Comparison of ENCODE assay signal across 26 mouse cellular contexts in genomic region chr13:28516636-28517035, GRCm38 (mm10).
A peak's percentile ranks its signal among the peaks of the same experiment; 100 is the strongest.
DNase-seq lines count a peak whose midpoint lies in the region; ATAC-seq and TF ChIP-seq lines count a peak whose summit lies in the region.
"Had no signal": no experiment of that assay in that cellular context is flagged by ENCODE, and none has a peak within 500 bp of the region (broad histone marks: within the 10 kb centered on the region; RNA-seq: fewer than 3 reads in every experiment).

No protein-coding gene starts in this region.

- intact Hi-C loops in heart, adult 2 months (cut with DNase I), result no loop called here

- no peak for TF ChIP-seq CTCF in heart, adult 2 months (IDR thresholded peaks at IDR 0.05)
- no peak for TF ChIP-seq CTCF in thymus, adult 2 months (IDR thresholded peaks at IDR 0.05; ENCODE audit: borderline replicate concordance, control insufficient read depth, extremely low read depth, insufficient read depth, low read length, poor library complexity)

- TF ChIP-seq EP300 in heart, adult 2 months (IDR thresholded peaks at IDR 0.05; ENCODE audit: insufficient read depth, low read depth, low read length), result no peak

- H3K79me2 ChIP-seq in heart, adult 2 months (replicated peaks; ENCODE audit: control insufficient read depth, insufficient read depth, low read length), result no peaks in the 10 kb centered on the region

- H3K4me1 ChIP-seq in heart, embryonic 10.5 days, result no peaks in the 10 kb centered on the region; the same call in 1 of the 2 replicates
- peaks cover 12% of the 10 kb centered on the region for H3K4me1 ChIP-seq in heart, adult 2 months (ENCODE audit: control insufficient read depth, insufficient read depth, low read length)
- peaks cover 29% of the 10 kb centered on the region for H3K4me1 ChIP-seq in thymus, adult 2 months (replicated peaks; ENCODE audit: control insufficient read depth, insufficient read depth, low read length)

- no peak for DNase-seq in heart, embryonic 10.5 days (ENCODE audit: low spot score)
- DNase-seq in heart, adult 2 months, result no peak
- peak; percentile 56 for DNase-seq in thymus, adult 2 months
- DNase-seq in gastrocnemius, postnatal 4 days (ENCODE audit: low spot score in 2 of 2), result no peak
- no peak for DNase-seq in cerebellum, adult 8-10 months
- DNase-seq in spleen, postnatal 36 days (ENCODE audit: low spot score in 2 of 2), result no peak
- DNase-seq: adrenal gland, postnatal 14 days; cerebellum, adult 11 months; cerebellum, postnatal 14 days; embryo, embryonic 11 days; kidney, adult 2 months; kidney, postnatal 10 days; layer of hippocampus, adult 9-11 months; right cerebral cortex, postnatal 4 days had no signal

- H3K9me3 ChIP-seq in heart, embryonic 10.5 days, result no peaks in the 10 kb centered on the region
- H3K9me3 ChIP-seq: forebrain, embryonic 15.5 days; hindbrain, embryonic 13.5 days; limb, embryonic 12.5 days; lung, embryonic 15.5 days; midbrain, embryonic 12.5 days; neural tube, embryonic 12.5 days had no signal

- H3K9ac ChIP-seq in heart, adult 2 months (ENCODE audit: low read depth, low read length), result no peak overlapping the region
- H3K9ac ChIP-seq: forebrain, embryonic 15.5 days; hindbrain, embryonic 13.5 days; limb, embryonic 12.5 days; liver, embryonic 14.5 days; lung, embryonic 15.5 days; midbrain, embryonic 12.5 days; neural tube, embryonic 12.5 days had no signal

- H3K27me3 ChIP-seq in heart, embryonic 10.5 days (ENCODE audit: insufficient read depth, poor library complexity, severe bottlenecking), result no peaks in the 10 kb centered on the region
- H3K27me3 ChIP-seq in heart, adult 2 months (ENCODE audit: control insufficient read depth, insufficient read depth, low read length), result no peaks in the 10 kb centered on the region
- no peaks in the 10 kb centered on the region for H3K27me3 ChIP-seq in thymus, adult 2 months (ENCODE audit: control insufficient read depth, insufficient read depth, low read length)
- H3K27me3 ChIP-seq: forebrain, embryonic 15.5 days; hindbrain, embryonic 13.5 days; limb, embryonic 12.5 days; lung, embryonic 15.5 days; midbrain, embryonic 12.5 days; neural tube, embryonic 12.5 days had no signal

- TF ChIP-seq POLR2A in heart, adult 2 months (IDR thresholded peaks at IDR 0.05; ENCODE audit: insufficient read depth, low read depth, low read length), result no peak
- TF ChIP-seq POLR2A in thymus, adult 2 months (IDR thresholded peaks at IDR 0.05; ENCODE audit: control insufficient read depth, extremely low read depth, insufficient read depth, low read length, poor library complexity), result 0 out of 2 replicates have a peak, but pooled peaks have one; percentile 21

- 61% methylated on average over 2 of the region's 2 CpGs for WGBS in heart, embryonic 10.5 days
- WGBS in heart, adult 2 months, result 83% methylated on average over 2 of the region's 2 CpGs
- 1% methylated on average over 2 of the region's 2 CpGs for WGBS in thymus, adult 2 months

- H3K4me3 ChIP-seq in heart, embryonic 10.5 days, result no peak overlapping the region
- no peak overlapping the region for H3K4me3 ChIP-seq in heart, adult 2 months
- no peak overlapping the region for H3K4me3 ChIP-seq in thymus, adult 2 months (ENCODE audit: control insufficient read depth, insufficient read depth, low read length)
- H3K4me3 ChIP-seq: forebrain, embryonic 15.5 days; hindbrain, embryonic 13.5 days; left cerebral cortex, adult 2 months; limb, embryonic 12.5 days; lung, embryonic 15.5 days; midbrain, embryonic 12.5 days; neural tube, embryonic 12.5 days had no signal

- ATAC-seq in granulocyte monocyte progenitor cell, adult 5-6 weeks (replicated peaks; ENCODE audit: poor library complexity, severe bottlenecking), result peak; percentile 43
- ATAC-seq: activated CD4-positive, CD25-positive, alpha-beta regulatory T cell, adult 4 months; forebrain, embryonic 15.5 days; inflammation-experienced regulatory T-cells, adult 6 months had no signal

- no peaks in the 10 kb centered on the region for H3K36me3 ChIP-seq in heart, embryonic 10.5 days
- H3K36me3 ChIP-seq in heart, adult 2 months (ENCODE audit: control insufficient read depth, insufficient read depth, low read length), result no peaks in the 10 kb centered on the region
- H3K36me3 ChIP-seq in thymus, adult 2 months (ENCODE audit: control insufficient read depth, insufficient read depth, low read length), result no peaks in the 10 kb centered on the region
- H3K36me3 ChIP-seq: forebrain, embryonic 15.5 days; hindbrain, embryonic 13.5 days; limb, embryonic 12.5 days; lung, embryonic 15.5 days; midbrain, embryonic 12.5 days; neural tube, embryonic 12.5 days had no signal

- H3K27ac ChIP-seq in heart, embryonic 10.5 days, result 0 out of 2 replicates have a peak overlapping the region, but pooled peaks have one; percentile 6
- no peak overlapping the region for H3K27ac ChIP-seq in heart, adult 2 months
- peak overlapping the region; percentile 93 for H3K27ac ChIP-seq in thymus, adult 2 months (ENCODE audit: control insufficient read depth, insufficient read depth, low read length)
- H3K27ac ChIP-seq: hindbrain, embryonic 13.5 days; left cerebral cortex, adult 2 months; limb, embryonic 12.5 days; liver, embryonic 14.5 days; lung, embryonic 15.5 days; macrophage; neural tube, embryonic 12.5 days had no signal
